In the genomic region with DNA sequence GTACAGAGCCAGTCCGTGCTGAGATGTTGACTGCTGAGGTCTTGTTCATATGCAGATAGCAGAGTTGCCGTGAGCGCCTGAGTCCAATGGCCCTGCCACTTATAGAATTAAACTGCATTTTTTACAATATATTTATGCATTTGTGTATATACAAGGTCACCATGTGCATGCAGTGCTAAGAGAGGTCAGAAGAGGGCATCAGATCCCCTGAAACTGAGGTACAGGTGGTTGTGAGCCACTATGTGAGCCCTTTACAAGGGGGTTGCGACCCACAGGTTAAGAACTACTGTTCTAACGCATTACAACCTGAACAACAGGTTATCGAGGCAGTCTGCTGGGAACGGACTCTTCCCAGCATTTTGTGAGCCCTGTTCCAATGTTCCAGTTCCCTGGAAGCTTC, we compare ENCODE assay signal across 10 mouse cellular contexts.
DNase-seq lines count a peak whose midpoint lies in the region; ATAC-seq and TF ChIP-seq lines count a peak whose summit lies in the region.
"Had no signal": no experiment of that assay in that cellular context is flagged by ENCODE, and none has a peak within 500 bp of the region (broad histone marks: within the 10 kb centered on the region; RNA-seq: fewer than 3 reads in every experiment).

No protein-coding gene starts in this region.

- H3K27ac ChIP-seq in forebrain, embryonic 14.5 days (ENCODE audit: low read depth, low read length): no peak overlapping the region
- no peak overlapping the region for H3K27ac ChIP-seq in forebrain, embryonic 16.5 days (ENCODE audit: low read length)
- no peak overlapping the region for H3K27ac ChIP-seq in small intestine, adult 2 months (ENCODE audit: insufficient read depth, low read depth, low read length)
- H3K27ac ChIP-seq: hindbrain, embryonic 12.5 days; limb, embryonic 12.5 days had no signal

- peak; percentile 11 for DNase-seq in forebrain, embryonic 14.5 days (ENCODE audit: low spot score)
- DNase-seq in lung, adult 2 months: no peak
- DNase-seq in lung, postnatal 10 days: no peak
- peak; percentile 60 for DNase-seq in R1 (ENCODE audit: low read depth, low spot score)
- no peak for DNase-seq in urinary bladder, postnatal 36 days (ENCODE audit: low spot score in 2 of 2)
- no peak for DNase-seq in left cerebral cortex, postnatal 25 days (ENCODE audit: low spot score in 2 of 2)

- H3K4me1 ChIP-seq in forebrain, embryonic 14.5 days (ENCODE audit: control insufficient read depth, insufficient read depth, low read length): no peaks in the 10 kb centered on the region
- no peaks in the 10 kb centered on the region for H3K4me1 ChIP-seq in forebrain, embryonic 16.5 days (replicated peaks; ENCODE audit: control insufficient read depth, insufficient read depth, low read length)
- no peaks in the 10 kb centered on the region for H3K4me1 ChIP-seq in lung, adult 2 months (ENCODE audit: control insufficient read depth, insufficient read depth, low read length)
- H3K4me1 ChIP-seq in small intestine, adult 2 months (ENCODE audit: control insufficient read depth, insufficient read depth, insufficient read length, low read length): no peaks in the 10 kb centered on the region
- H3K4me1 ChIP-seq: hindbrain, embryonic 12.5 days; limb, embryonic 12.5 days had no signal

- H3K9ac ChIP-seq in forebrain, embryonic 14.5 days (ENCODE audit: low read length): no peak overlapping the region
- H3K9ac ChIP-seq in forebrain, embryonic 16.5 days (replicated peaks; ENCODE audit: low read depth, low read length): no peak overlapping the region
- H3K9ac ChIP-seq: hindbrain, embryonic 12.5 days; limb, embryonic 12.5 days had no signal

- no peak overlapping the region for H3K4me3 ChIP-seq in forebrain, embryonic 14.5 days (ENCODE audit: low read depth, low read length)
- no peak overlapping the region for H3K4me3 ChIP-seq in forebrain, embryonic 16.5 days (replicated peaks; ENCODE audit: low read length)
- no peak overlapping the region for H3K4me3 ChIP-seq in lung, adult 2 months (replicated peaks; ENCODE audit: extremely low read depth, low read depth, low read length)
- H3K4me3 ChIP-seq in small intestine, adult 2 months (ENCODE audit: low read depth, low read length): no peak overlapping the region
- H3K4me3 ChIP-seq: hindbrain, embryonic 12.5 days; limb, embryonic 12.5 days had no signal

- intact Hi-C loops in left cerebral cortex, postnatal 25 days (cut with DNase I): no loop called here

- no peaks in the 10 kb centered on the region for H3K36me3 ChIP-seq in forebrain, embryonic 14.5 days (ENCODE audit: control insufficient read depth, insufficient read depth, low read length)
- H3K36me3 ChIP-seq in forebrain, embryonic 16.5 days (ENCODE audit: control insufficient read depth, insufficient read depth): no peaks in the 10 kb centered on the region
- no peaks in the 10 kb centered on the region for H3K36me3 ChIP-seq in small intestine, adult 2 months (ENCODE audit: control insufficient read depth, insufficient read depth, low read length)
- H3K36me3 ChIP-seq: hindbrain, embryonic 12.5 days; limb, embryonic 12.5 days had no signal

- no peak for TF ChIP-seq POLR2A in lung, adult 2 months (IDR thresholded peaks at IDR 0.05; ENCODE audit: borderline replicate concordance, extremely low read depth, low read depth, low read length)
- TF ChIP-seq POLR2A in small intestine, adult 2 months (IDR thresholded peaks at IDR 0.05; ENCODE audit: low read depth, low read length): no peak

- H3K9me3 ChIP-seq in forebrain, embryonic 14.5 days (replicated peaks; ENCODE audit: control insufficient read depth, low read length): no peaks in the 10 kb centered on the region
- no peaks in the 10 kb centered on the region for H3K9me3 ChIP-seq in forebrain, embryonic 16.5 days (ENCODE audit: control insufficient read depth, low read length)
- H3K9me3 ChIP-seq: hindbrain, embryonic 12.5 days; limb, embryonic 12.5 days had no signal

- H3K4me2 ChIP-seq in forebrain, embryonic 14.5 days (ENCODE audit: low read length): no peak overlapping the region
- H3K4me2 ChIP-seq in forebrain, embryonic 16.5 days (ENCODE audit: low read length): no peak overlapping the region
- H3K4me2 ChIP-seq: hindbrain, embryonic 12.5 days; limb, embryonic 12.5 days had no signal

- TF ChIP-seq CTCF in lung, adult 2 months (IDR thresholded peaks at IDR 0.05; ENCODE audit: insufficient read depth, low read length): peak; percentile 27; the same call in 1 of the 2 replicates
- peak; percentile 33; the same call in 1 of the 2 replicates for TF ChIP-seq CTCF in small intestine, adult 2 months (IDR thresholded peaks at IDR 0.05; ENCODE audit: extremely low read depth, insufficient read length, insufficient replicate concordance, low read depth, low read length)

- ATAC-seq in forebrain, embryonic 14.5 days: no peak
- ATAC-seq in forebrain, embryonic 16.5 days: no peak

- 70% methylated on average over 7 of the region's 7 CpGs for WGBS in forebrain, embryonic 14.5 days
- 65% methylated on average over 7 of the region's 7 CpGs for WGBS in forebrain, embryonic 16.5 days
- 59% methylated on average over 7 of the region's 7 CpGs for WGBS in lung, adult 2 months
- WGBS in small intestine, adult 2 months: 59% methylated on average over 7 of the region's 7 CpGs

- H3K27me3 ChIP-seq in forebrain, embryonic 14.5 days (replicated peaks; ENCODE audit: control insufficient read depth, insufficient read depth, low read length): no peaks in the 10 kb centered on the region
- no peaks in the 10 kb centered on the region for H3K27me3 ChIP-seq in forebrain, embryonic 16.5 days (replicated peaks; ENCODE audit: control insufficient read depth, insufficient read depth, low read length)
- no peaks in the 10 kb centered on the region for H3K27me3 ChIP-seq in small intestine, adult 2 months (ENCODE audit: control insufficient read depth, insufficient read depth, low read length)
- H3K27me3 ChIP-seq: hindbrain, embryonic 12.5 days; limb, embryonic 12.5 days had no signal

Comparison
In these comparisons a context has a peak if more than half of its experiments do, and no peak if none do; other contexts are left out.
1. DNase-seq: peak in forebrain, embryonic 14.5 days (single experiment) and R1 (single experiment); none in lung, adult 2 months (single experiment), lung, postnatal 10 days (single experiment), urinary bladder, postnatal 36 days (0 of 2) and left cerebral cortex, postnatal 25 days (0 of 2).